Mouse (Mus musculus) lung, postnatal 0 days (tissue): ENCODE measurements around the gene Mapk8ip1.

Source experiments
- CTCF ChIP-seq: IDR thresholded peaks from 2 replicates; pipeline ENCODE4 v1.5.1; 2016; ENCODE audit warnings: antibody characterized with exemption, mild to moderate bottlenecking
- EP300 ChIP-seq: IDR thresholded peaks from 2 replicates; pipeline ENCODE4 v1.6.1; 2016; ENCODE audit warnings: antibody characterized with exemption, mild to moderate bottlenecking, control low read depth

DNA sequence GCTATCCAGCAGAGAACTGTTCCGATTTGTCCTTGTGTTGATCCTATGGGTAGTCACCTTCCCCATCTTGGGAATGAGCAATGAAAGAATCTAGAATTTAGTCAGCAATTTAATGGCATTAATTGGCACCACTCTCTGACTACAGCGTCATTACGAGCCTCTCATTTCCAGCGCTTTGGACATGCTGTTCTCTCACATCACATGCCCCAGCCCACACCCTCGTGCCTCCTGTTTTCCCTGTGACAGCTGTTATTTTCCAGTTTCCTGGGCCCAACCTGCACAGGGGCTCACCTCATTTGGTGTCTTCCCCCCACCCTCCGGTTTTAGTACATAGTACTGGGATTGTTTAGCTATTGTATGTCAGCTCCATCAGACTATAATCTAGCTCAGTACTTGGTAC is 34.0 kb upstream of the Mapk8ip1 start:
- no peak for TF ChIP-seq CTCF
- TF ChIP-seq EP300, result peak; percentile 68; the same call in 1 of the 2 replicates
